Mouse (Mus musculus) kidney, embryonic 15.5 days (tissue): ENCODE results near the gene Bloc1s1. TPM values are rescaled to one million over a fixed set of nuclear protein-coding genes. Genes with fewer than 3 reads are reported as not detected.
A peak's percentile ranks its signal among the peaks of the same experiment; 100 is the strongest.

Experiments
- ATAC-seq: fragments of 200-750 bp; cut with Nextera tagmentation; replicated peaks from 2 replicates; pipeline ENCODE4 v1.8.0; 2017; ENCODE audit warnings: moderate TSS enrichment; ENCODE audit not compliant: low FRiP score
- H3K27ac ChIP-seq: fragments of 300-500 bp; sonication (generic); 2 replicates; pipeline ENCODE4 v1.5.1; 2015; ENCODE audit warnings: mild to moderate bottlenecking, inconsistent platforms
- H3K27me3 ChIP-seq: fragments of 300-500 bp; sonication (generic); 2 replicates; pipeline ENCODE4 v1.6.1; 2015; ENCODE audit warnings: inconsistent platforms
- H3K36me3 ChIP-seq: fragments of 300-500 bp; sonication (generic); 2 replicates; pipeline ENCODE4 v1.6.1; 2015; ENCODE audit warnings: inconsistent platforms
- H3K4me1 ChIP-seq: fragments of 300-500 bp; sonication (generic); 2 replicates; pipeline ENCODE4 v1.6.1; 2015; ENCODE audit warnings: inconsistent platforms
- H3K4me2 ChIP-seq: fragments of 300-500 bp; sonication (generic); 2 replicates; pipeline ENCODE4 v1.6.1; 2015; ENCODE audit warnings: moderate library complexity, mild to moderate bottlenecking, inconsistent platforms
- H3K4me3 ChIP-seq: fragments of 300-500 bp; sonication (generic); replicated peaks from 2 replicates; pipeline ENCODE4 v1.5.1; 2015; ENCODE audit warnings: mild to moderate bottlenecking, inconsistent platforms
- H3K9ac ChIP-seq: fragments of 300-500 bp; sonication (generic); 2 replicates; pipeline ENCODE4 v1.6.1; 2015; ENCODE audit warnings: mild to moderate bottlenecking, inconsistent platforms
- H3K9me3 ChIP-seq: fragments of 300-500 bp; sonication (generic); replicated peaks from 2 replicates; pipeline ENCODE4 v1.6.1; 2016; ENCODE audit warnings: inconsistent platforms
- WGBS: fragments of 180-500 bp; shearing (Covaris S2); methylation state at CpG from one replicate; pipeline ENCODE4 v1.1.7; 2015; ENCODE audit warnings: mixed read lengths; 5-methylcytosine and 5-hydroxymethylcytosine counted together
- polyA plus RNA-seq: library from polyadenylated mRNA; unstranded; fragments of >200 nt; fragmentation: Nextera tagmentation; extraction: Ambion mirVana; gene quantifications from 2 replicates; pipeline ENCODE4 v1.2.1, GENCODE M21; 2015

The Bloc1s1 gene
- polyA plus RNA-seq, 1 experiment from 2014 or later: 231 TPM

DNA sequence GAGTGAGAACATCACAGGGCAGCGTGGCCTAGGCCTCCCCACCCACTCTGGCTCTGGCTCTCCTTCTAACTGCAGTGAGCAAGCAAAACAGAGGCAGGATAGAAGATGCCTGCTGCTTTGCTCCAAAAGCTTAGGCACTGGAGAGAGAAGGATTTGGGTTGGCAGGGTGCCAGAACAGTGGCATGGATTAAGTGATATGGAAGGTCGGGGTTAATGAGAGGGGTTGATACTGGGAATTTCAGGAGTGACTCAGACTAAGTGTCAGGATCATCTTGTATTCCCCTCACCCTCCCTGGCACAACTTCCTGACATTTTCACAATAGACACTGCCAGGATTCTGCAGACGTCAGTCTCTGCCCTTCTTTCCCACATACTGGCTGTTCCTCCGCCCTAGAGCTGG is 4.5 kb upstream of the Bloc1s1 start:
- Histone ChIP-seq H3K4me3 (no peak overlapping the region), H3K4me1 (peaks cover 11% of the 10 kb centered on the region), H3K9ac (no peak overlapping the region), H3K9me3 (no peaks in the 10 kb centered on the region), H3K4me2 (no peak overlapping the region), H3K36me3 (no peaks in the 10 kb centered on the region), H3K27ac (no peak overlapping the region), H3K27me3 (peaks cover 49% of the 10 kb centered on the region)
- no peak for ATAC-seq
- 37% methylated on average over 4 of the region's 4 CpGs for WGBS

DNA sequence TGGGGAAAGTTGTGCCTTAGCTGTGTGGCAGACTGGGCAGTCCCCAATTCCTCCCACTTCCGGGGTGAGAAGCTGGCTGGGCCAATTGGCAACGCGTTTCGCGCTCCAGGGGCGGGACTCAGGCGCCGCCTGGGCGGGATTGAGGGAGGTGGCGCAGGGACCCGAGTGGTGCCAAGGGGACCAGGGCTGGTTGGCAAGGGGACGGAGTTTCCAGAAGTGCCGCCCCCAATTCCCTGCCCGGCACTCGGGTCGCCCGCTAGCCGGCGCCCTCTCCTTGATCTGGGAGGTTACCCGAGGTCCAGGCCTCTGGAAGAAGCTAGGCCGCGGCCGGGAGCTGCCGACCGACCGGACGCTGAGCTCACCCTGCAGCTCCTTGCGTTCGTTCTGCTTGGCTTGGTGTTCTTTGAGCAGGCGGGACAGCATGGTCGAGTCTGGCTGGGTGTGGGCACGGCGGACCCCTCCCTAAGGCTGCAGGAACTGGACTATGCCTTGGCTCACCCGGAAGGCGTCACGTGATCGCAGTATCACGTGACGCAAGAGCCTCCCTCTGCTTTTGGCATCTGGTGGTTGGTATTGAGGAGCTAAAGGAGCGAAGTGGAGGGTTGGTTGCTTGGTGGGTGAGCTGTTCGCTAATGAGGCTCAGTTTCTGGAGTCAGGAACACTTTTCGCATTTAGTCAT is 683 bp downstream of the Bloc1s1 start:
- Histone ChIP-seq H3K36me3 (peaks cover 7% of the 10 kb centered on the region), H3K9me3 (no peaks in the 10 kb centered on the region), H3K4me1 (peaks cover 50% of the 10 kb centered on the region), H3K4me2 (peak overlapping the region; percentile 85), H3K27ac (peak overlapping the region; percentile 95), H3K9ac (peak overlapping the region; percentile 70), H3K27me3 (peaks cover 9% of the 10 kb centered on the region; the same call in 1 of the 2 replicates), H3K4me3 (peak overlapping the region; percentile 69)
- WGBS: under 1% methylated on average over 39 of the region's 42 CpGs
- peak; percentile 97 for ATAC-seq

GRCm38 (mm10) chr10:128922822-128923012 is 1.1 kb downstream of the Bloc1s1 start, which contains the start of gene Rdh5:
TSS of gene Rdh5 (minus strand) at chr10:128922888.
- no peak for ATAC-seq
- peak within 1 kb of the TSS; percentile 85 for H3K4me2 ChIP-seq
- H3K27me3 ChIP-seq: peaks cover 5% of the 10 kb centered on the region; the same call in 1 of the 2 replicates
- peak within 1 kb of the TSS; percentile 69 for H3K4me3 ChIP-seq
- H3K9ac ChIP-seq: peak within 1 kb of the TSS; percentile 70
- peaks cover 52% of the 10 kb centered on the region for H3K4me1 ChIP-seq
- 14% methylated on average over 1 of the region's 1 CpGs for WGBS
- no peaks in the 10 kb centered on the region for H3K9me3 ChIP-seq
- H3K27ac ChIP-seq: peak within 1 kb of the TSS; percentile 95
- H3K36me3 ChIP-seq: peaks cover 11% of the 10 kb centered on the region

DNA sequence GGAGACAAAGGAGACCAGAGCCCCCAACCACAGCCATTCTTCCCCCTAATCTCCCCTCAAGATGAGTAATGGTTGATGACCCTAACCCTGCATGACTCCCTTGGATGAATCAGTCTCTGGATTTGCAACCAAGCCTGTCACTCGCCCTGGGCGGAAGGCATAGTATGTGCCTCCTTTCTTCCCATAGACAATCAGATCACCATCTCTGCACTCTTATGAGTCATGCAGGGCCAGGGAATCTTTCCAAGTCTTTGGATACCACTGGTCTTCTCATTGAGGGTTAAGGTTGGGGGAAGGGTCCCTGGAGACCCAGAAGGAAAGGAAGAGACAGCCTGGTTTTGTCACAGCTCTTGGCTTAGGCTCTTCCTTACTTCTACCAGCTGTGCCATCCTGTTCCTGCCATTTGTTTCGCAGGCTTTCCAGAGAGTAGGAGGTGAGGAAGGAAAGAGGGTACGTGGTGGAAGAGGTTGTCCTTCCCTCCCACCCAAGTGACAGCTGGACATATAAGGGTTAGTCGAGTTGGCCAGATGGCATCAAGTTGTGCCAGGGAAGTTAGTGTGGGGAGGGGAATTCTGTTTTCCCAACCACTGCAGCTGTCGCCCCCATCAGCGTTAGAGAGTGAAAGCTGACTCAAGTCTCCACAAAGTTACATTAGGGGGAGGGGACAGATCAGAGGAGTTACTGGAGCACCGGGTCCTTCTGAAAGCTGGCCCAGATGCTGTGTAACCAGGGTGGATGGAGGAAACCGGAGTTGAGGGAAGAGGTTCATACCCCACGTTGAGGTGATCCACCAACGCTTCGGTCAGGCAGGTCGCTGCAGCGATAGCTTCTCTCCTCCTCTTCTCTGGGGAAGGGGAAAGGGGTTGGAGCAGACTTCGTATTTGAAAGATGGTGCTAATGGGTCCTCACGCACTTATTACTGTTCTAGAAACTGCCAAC is 1.7 kb downstream of the Bloc1s1 start:
- peaks cover 52% of the 10 kb centered on the region for H3K4me1 ChIP-seq
- 70% methylated on average over 16 of the region's 16 CpGs for WGBS
- ATAC-seq: peak; percentile 1; the same call in 1 of the 2 replicates

DNA sequence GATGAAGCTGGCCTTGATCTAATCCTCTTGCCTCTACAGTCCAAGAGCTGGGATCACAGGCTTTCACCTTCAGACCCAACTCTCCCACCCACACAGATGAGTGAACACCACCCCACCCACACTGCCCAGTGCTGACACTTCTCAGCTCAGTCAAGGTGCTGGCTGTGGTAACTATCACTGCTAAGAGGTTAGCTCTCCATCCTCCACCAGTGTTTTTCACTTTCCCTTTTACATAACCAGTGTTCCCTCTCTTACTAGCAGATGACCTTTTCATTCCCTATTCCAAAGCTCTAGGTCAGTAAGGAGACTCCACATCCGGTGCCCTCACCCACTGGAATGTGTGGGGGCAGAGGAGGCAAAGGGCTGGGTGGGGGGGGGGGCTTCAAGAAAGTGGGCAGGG is 2.6 kb downstream of the Bloc1s1 start:
- Histone ChIP-seq H3K4me1 (peaks cover 52% of the 10 kb centered on the region), H3K9ac (no peak overlapping the region; the same call in 1 of the 2 replicates), H3K4me3 (no peak overlapping the region), H3K36me3 (peaks cover 26% of the 10 kb centered on the region), H3K27ac (peak overlapping the region; percentile 70), H3K9me3 (no peaks in the 10 kb centered on the region), H3K27me3 (no peaks in the 10 kb centered on the region), H3K4me2 (peak overlapping the region; percentile 85; the same call in 1 of the 2 replicates)
- 40% methylated on average over 1 of the region's 1 CpGs for WGBS
- ATAC-seq: no peak

More for the DNA sequence above, 1.7 kb downstream of the Bloc1s1 start:
- Histone ChIP-seq H3K4me3 (peak overlapping the region; percentile 69), H3K9ac (peak overlapping the region; percentile 70), H3K27me3 (peaks cover 4% of the 10 kb centered on the region; the same call in 1 of the 2 replicates), H3K4me2 (peak overlapping the region; percentile 85), H3K27ac (peak overlapping the region; percentile 95), H3K36me3 (peaks cover 17% of the 10 kb centered on the region), H3K9me3 (no peaks in the 10 kb centered on the region)

DNA sequence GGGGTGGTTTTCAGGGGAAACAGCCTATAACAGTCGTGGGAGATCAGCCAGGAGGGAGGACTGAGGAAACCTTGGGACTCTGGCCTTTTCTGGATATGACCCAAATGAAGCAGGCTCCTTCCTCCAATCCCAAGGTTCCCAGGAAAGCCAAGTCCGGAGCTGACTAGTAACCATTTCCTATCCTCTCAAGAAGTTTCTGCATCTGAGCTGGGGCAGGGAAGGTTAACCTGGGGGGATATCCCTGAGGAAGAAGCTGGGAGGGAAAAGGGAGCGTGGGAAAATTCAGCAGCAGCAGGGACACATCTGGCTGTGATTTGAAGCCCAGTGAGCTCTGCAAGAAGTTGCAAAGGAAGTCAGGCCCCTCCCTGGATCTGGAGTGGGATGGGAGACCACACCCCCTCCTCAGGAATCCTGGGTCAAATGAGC is 3.1 kb downstream of the Bloc1s1 start:
- H3K4me1 ChIP-seq: peaks cover 52% of the 10 kb centered on the region
- H3K27me3 ChIP-seq: no peaks in the 10 kb centered on the region
- 0 out of 2 replicates have a peak overlapping the region, but pooled peaks have one; percentile 1 for H3K4me2 ChIP-seq
- no peaks in the 10 kb centered on the region for H3K9me3 ChIP-seq
- H3K36me3 ChIP-seq: peaks cover 29% of the 10 kb centered on the region
- WGBS: 47% methylated on average over 3 of the region's 3 CpGs
- H3K4me3 ChIP-seq: no peak overlapping the region
- peak overlapping the region; percentile 70 for H3K27ac ChIP-seq
- ATAC-seq: no peak
- H3K9ac ChIP-seq: no peak overlapping the region

- H3K9ac ChIP-seq: no peak overlapping the region
- no peak overlapping the region for H3K4me2 ChIP-seq
- peak overlapping the region; percentile 70 for H3K27ac ChIP-seq
- H3K36me3 ChIP-seq: peaks cover 37% of the 10 kb centered on the region
- 82% methylated on average over 7 of the region's 7 CpGs for WGBS
- no peaks in the 10 kb centered on the region for H3K9me3 ChIP-seq
- ATAC-seq: no peak
- no peaks in the 10 kb centered on the region for H3K27me3 ChIP-seq
- no peak overlapping the region for H3K4me3 ChIP-seq
- peaks cover 52% of the 10 kb centered on the region for H3K4me1 ChIP-seq
Measured at GRCm38 (mm10) chr10:128919966-128920365, 3.9 kb downstream of the Bloc1s1 start.

GRCm38 (mm10) chr10:128919203-128919631 is 4.6 kb downstream of the Bloc1s1 start:
- Histone ChIP-seq H3K27me3 (no peaks in the 10 kb centered on the region), H3K36me3 (peaks cover 44% of the 10 kb centered on the region), H3K27ac (peak overlapping the region; percentile 70), H3K4me1 (peaks cover 52% of the 10 kb centered on the region), H3K9me3 (no peaks in the 10 kb centered on the region), H3K4me2 (no peak overlapping the region), H3K4me3 (no peak overlapping the region), H3K9ac (no peak overlapping the region)
- WGBS: 36% methylated on average over 6 of the region's 6 CpGs
- ATAC-seq: 0 out of 2 replicates have a peak, but pooled peaks have one; percentile 3

DNA sequence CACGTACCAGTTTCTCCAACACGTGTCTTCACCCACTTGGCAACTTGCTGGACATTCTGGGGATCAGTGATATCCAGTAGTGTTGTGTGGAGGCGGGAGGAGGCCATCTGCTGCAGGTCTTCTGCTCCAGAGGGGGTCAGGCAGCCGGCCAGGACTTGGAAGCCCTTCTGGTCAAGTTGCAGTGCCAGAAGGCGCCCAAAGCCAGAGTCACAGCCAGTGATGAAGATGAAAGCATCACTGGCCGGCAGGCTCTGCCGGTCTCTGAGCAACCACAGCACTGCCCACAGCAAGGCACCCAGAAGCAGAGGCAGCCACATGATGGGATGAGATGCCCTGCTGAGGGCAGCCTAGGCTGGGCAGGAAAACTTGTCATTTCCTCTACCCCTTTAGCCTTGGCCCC is 5.6 kb downstream of the Bloc1s1 start:
- peak overlapping the region; percentile 70 for H3K27ac ChIP-seq
- no peak for ATAC-seq

DNA sequence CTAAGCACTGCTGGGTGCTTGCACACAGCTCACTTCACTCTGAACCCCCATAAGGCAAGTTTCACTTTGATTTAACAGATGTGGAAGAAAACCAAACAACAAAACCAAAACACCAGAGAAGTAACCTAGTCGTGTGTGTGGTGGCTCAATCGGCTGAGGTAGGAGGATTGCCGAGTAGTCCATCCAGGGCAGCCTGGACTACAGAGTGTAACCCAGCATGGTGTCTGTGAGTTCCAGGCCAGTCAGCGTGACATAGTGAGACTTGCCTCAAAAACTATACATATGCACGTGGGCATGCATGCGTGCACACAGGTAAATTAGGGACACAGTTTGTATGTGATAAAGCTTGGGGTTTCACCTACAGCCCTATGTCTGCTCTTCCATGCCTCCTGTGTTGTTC is 6.4 kb downstream of the Bloc1s1 start:
- 88% methylated on average over 6 of the region's 6 CpGs for WGBS
- peaks cover 59% of the 10 kb centered on the region for H3K36me3 ChIP-seq

More for the DNA sequence above, 5.6 kb downstream of the Bloc1s1 start:
- 79% methylated on average over 7 of the region's 7 CpGs for WGBS
- no peaks in the 10 kb centered on the region for H3K9me3 ChIP-seq
- peaks cover 54% of the 10 kb centered on the region for H3K36me3 ChIP-seq
- no peak overlapping the region for H3K9ac ChIP-seq
- H3K4me1 ChIP-seq: peaks cover 53% of the 10 kb centered on the region
- no peaks in the 10 kb centered on the region for H3K27me3 ChIP-seq
- no peak overlapping the region for H3K4me3 ChIP-seq
- H3K4me2 ChIP-seq: no peak overlapping the region

GRCm38 (mm10) chr10:128916665-128917064 is 7.2 kb downstream of the Bloc1s1 start:
- no peaks in the 10 kb centered on the region for H3K9me3 ChIP-seq
- WGBS: 88% methylated on average over 3 of the region's 3 CpGs
- peaks cover 48% of the 10 kb centered on the region for H3K4me1 ChIP-seq
- H3K36me3 ChIP-seq: peaks cover 66% of the 10 kb centered on the region
- no peak for ATAC-seq
- H3K27ac ChIP-seq: no peak overlapping the region
- no peak overlapping the region for H3K9ac ChIP-seq
- no peak overlapping the region for H3K4me3 ChIP-seq
- no peak overlapping the region for H3K4me2 ChIP-seq
- no peaks in the 10 kb centered on the region for H3K27me3 ChIP-seq

More for the DNA sequence above, 6.4 kb downstream of the Bloc1s1 start:
- Histone ChIP-seq H3K9ac (no peak overlapping the region), H3K9me3 (no peaks in the 10 kb centered on the region), H3K4me1 (peaks cover 54% of the 10 kb centered on the region), H3K27ac (no peak overlapping the region), H3K4me2 (no peak overlapping the region), H3K4me3 (no peak overlapping the region), H3K27me3 (no peaks in the 10 kb centered on the region)
- no peak for ATAC-seq

- Histone ChIP-seq H3K27ac (no peak overlapping the region), H3K4me2 (no peak overlapping the region), H3K9ac (no peak overlapping the region), H3K4me3 (no peak overlapping the region), H3K27me3 (no peaks in the 10 kb centered on the region), H3K36me3 (peaks cover 70% of the 10 kb centered on the region), H3K4me1 (peaks cover 48% of the 10 kb centered on the region), H3K9me3 (no peaks in the 10 kb centered on the region)
- WGBS: 94% methylated on average over 2 of the region's 2 CpGs
- no peak for ATAC-seq
Measured at GRCm38 (mm10) chr10:128915550-128915949, 8.3 kb downstream of the Bloc1s1 start.
